Mouse (Mus musculus) olfactory bulb, adult 2 months (tissue): ENCODE data around the gene Oip5. TPM values are rescaled to one million over a fixed set of nuclear protein-coding genes. Genes with fewer than 3 reads are reported as not detected.
"Not testable (repeated sequence)": the region's sequence is repeated elsewhere in the genome, so short reads cannot be mapped to it uniquely, and the experiment has no call there.

Experiments
- H3K27ac ChIP-seq: fragments of 200-500 bp; 2 replicates; pipeline ENCODE4 v1.5.1; 2012; ENCODE audit warnings: low read depth, low read length; ENCODE audit not compliant: insufficient read depth
- H3K4me1 ChIP-seq: fragments of 200-500 bp; 2 replicates; pipeline ENCODE4 v1.6.1; 2012; ENCODE audit warnings: low read length; ENCODE audit not compliant: control insufficient read depth, insufficient read depth
- H3K4me3 ChIP-seq: fragments of 200-500 bp; 2 replicates; pipeline ENCODE4 v1.5.1; 2012; ENCODE audit warnings: mild to moderate bottlenecking, low read depth, low read length, moderate library complexity; ENCODE audit not compliant: insufficient read depth
- CTCF ChIP-seq: fragments of 200-500 bp; IDR thresholded peaks from 2 replicates; pipeline ENCODE4 v1.5.1; 2012; ENCODE audit warnings: low read depth, mild to moderate bottlenecking, low read length, moderate library complexity; ENCODE audit not compliant: insufficient read depth
- POLR2A ChIP-seq: fragments of 200-500 bp; IDR thresholded peaks from 2 replicates; pipeline ENCODE4 v1.6.1; 2012; ENCODE audit warnings: mild to moderate bottlenecking, low read depth, low read length, moderate library complexity; ENCODE audit not compliant: insufficient read depth
- WGBS: fragments of 180-500 bp; shearing (Covaris S2); methylation state at CpG from one replicate; pipeline ENCODE4 v1.1.7; 2018; 5-methylcytosine and 5-hydroxymethylcytosine counted together
- polyA plus RNA-seq: library from polyadenylated mRNA; stranded (reverse); fragments of >200 nt; gene quantifications from 2 replicates; pipeline ENCODE4 v1.2.4, GENCODE M21; 2012; ENCODE audit warnings: low replicate concordance; ENCODE audit not compliant: missing spikeins, insufficient read depth, insufficient read length

Gene Oip5
- not detected in 2 replicates for polyA plus RNA-seq

- no peak for TF ChIP-seq CTCF
- no peak for TF ChIP-seq POLR2A
- WGBS: under 1% methylated on average over 55 of the region's 55 CpGs
- Histone ChIP-seq H3K4me1 (peaks cover 5% of the 10 kb centered on the region; the same call in 1 of the 2 replicates), H3K4me3 (peak within 1 kb of the TSS; percentile 75), H3K27ac (no peak within 1 kb of the TSS)
These were observed at the start of gene Oip5, which contains the start of gene Nusap1 for GRCm38 (mm10) chr2:119618199-119618982. Gene Oip5, minus strand, starts transcription at chr2:119618469. Gene Nusap1, plus strand, starts transcription at chr2:119618298.

- WGBS: 76% methylated on average over 20 of the region's 23 CpGs
- not testable (repeated sequence) for H3K27ac ChIP-seq, H3K4me3 ChIP-seq, H3K4me1 ChIP-seq
These were observed 47.5 kb upstream of the Oip5 start for GRCm38 (mm10) chr2:119665744-119666143.

GRCm38 (mm10) chr2:119662220-119663182 lies 44.2 kb upstream of the Oip5 start, which contains the start of gene Ndufaf1:
Gene Ndufaf1, minus strand, starts transcription at chr2:119662827.
- no peak for TF ChIP-seq CTCF
- no peak for TF ChIP-seq POLR2A
- WGBS: 1% methylated on average over 44 of the region's 44 CpGs
- Histone ChIP-seq H3K27ac (0 out of 2 replicates have a peak within 1 kb of the TSS, but pooled peaks have one; percentile 16), H3K4me1 (no peaks in the 10 kb centered on the region), H3K4me3 (peak within 1 kb of the TSS; percentile 99)

GRCm38 (mm10) chr2:119644254-119644653 lies 26.0 kb upstream of the Oip5 start:
- TF ChIP-seq CTCF (no peak), POLR2A (no peak)
- Histone ChIP-seq H3K4me1 (no peaks in the 10 kb centered on the region), H3K4me3 (no peak overlapping the region), H3K27ac (no peak overlapping the region)
- WGBS: 89% methylated on average over 5 of the region's 5 CpGs

DNA sequence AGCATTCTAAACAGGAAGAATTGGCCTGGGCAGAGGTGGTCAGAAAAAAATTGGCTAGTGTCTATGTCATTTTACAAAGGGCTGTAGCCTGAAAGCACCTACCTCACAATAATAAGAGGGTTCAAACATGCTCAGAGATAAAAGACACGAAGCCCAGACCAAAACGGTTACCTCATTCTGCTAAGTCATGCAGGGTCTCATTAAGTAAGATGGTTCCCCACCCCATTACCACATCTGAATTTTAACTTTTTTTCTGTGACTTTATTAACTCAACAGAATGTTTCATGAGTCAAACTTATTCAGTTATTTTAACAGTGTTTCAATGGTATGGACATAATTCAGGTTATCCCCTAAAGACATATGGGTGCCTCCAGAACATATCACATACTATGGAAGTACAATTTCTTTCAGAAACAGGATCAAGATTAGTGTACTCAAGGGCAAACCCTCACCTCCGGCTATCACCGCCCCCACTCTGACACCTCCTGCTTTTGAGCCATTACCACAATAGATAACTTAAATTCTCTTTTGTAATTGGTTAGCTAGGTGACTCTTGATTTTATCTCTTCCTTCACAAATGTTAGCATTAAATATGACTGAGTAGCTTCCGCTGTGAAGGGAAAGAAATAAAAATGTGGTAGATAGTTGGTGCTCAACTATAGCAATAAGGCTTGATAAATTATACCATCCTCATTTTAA lies 23.1 kb upstream of the Oip5 start:
- H3K4me3 ChIP-seq: no peak overlapping the region
- H3K27ac ChIP-seq: no peak overlapping the region
- TF ChIP-seq CTCF (no peak), POLR2A (no peak)
- WGBS: 95% methylated on average over 5 of the region's 5 CpGs
- H3K4me1 ChIP-seq: no peaks in the 10 kb centered on the region

- 93% methylated on average over 1 of the region's 1 CpGs for WGBS
- no peak overlapping the region for H3K4me3 ChIP-seq
- no peak overlapping the region for H3K27ac ChIP-seq
- no peak for TF ChIP-seq CTCF
- TF ChIP-seq POLR2A: no peak
- H3K4me1 ChIP-seq: no peaks in the 10 kb centered on the region
These were observed 18.5 kb upstream of the Oip5 start for GRCm38 (mm10) chr2:119636781-119637180.

- H3K4me1 ChIP-seq: peaks cover 5% of the 10 kb centered on the region; the same call in 1 of the 2 replicates
- TF ChIP-seq POLR2A: no peak
- TF ChIP-seq CTCF: no peak
- no peak overlapping the region for H3K27ac ChIP-seq
- WGBS: 99% methylated on average over 2 of the region's 2 CpGs
- no peak overlapping the region for H3K4me3 ChIP-seq
These were observed 3.0 kb upstream of the Oip5 start for GRCm38 (mm10) chr2:119621302-119621701.

- 4% methylated on average over 6 of the region's 6 CpGs for WGBS
- not testable (repeated sequence) for H3K27ac ChIP-seq, H3K4me1 ChIP-seq
- peak overlapping the region; percentile 54 for H3K4me3 ChIP-seq
These were observed 733 bp upstream of the Oip5 start for GRCm38 (mm10) chr2:119619002-119619401.
